Mouse (Mus musculus): ENCODE measurements around the gene Ulk4.

- no peak for TF ChIP-seq POLR2A (IDR thresholded peaks at IDR 0.05; ENCODE audit: control insufficient read depth, extremely low read depth, insufficient read depth, low read length, poor library complexity)
- no peak for TF ChIP-seq CTCF (IDR thresholded peaks at IDR 0.05; ENCODE audit: borderline replicate concordance, control insufficient read depth, extremely low read depth, insufficient read depth, low read length, poor library complexity)
Measured at GRCm38 (mm10) chr9:120991801-120992200, 285.2 kb downstream of the Ulk4 start.

All from thymus, adult 2 months (tissue).